Mouse (Mus musculus) neural tube, embryonic 15.5 days (tissue): ENCODE results near the gene Cd300ld3. TPM values are rescaled to one million over a fixed set of nuclear protein-coding genes. Genes with fewer than 3 reads are reported as not detected.
A peak's percentile ranks its signal among the peaks of the same experiment; 100 is the strongest.

Source experiments
- ATAC-seq: fragments of 200-750 bp; cut with Nextera tagmentation; 2 replicates; pipeline ENCODE4 v1.8.0; 2017; ENCODE audit warnings: mild to moderate bottlenecking, moderate TSS enrichment, moderate library complexity; ENCODE audit not compliant: low FRiP score
- H3K27ac ChIP-seq: fragments of 300-500 bp; sonication (generic); replicated peaks from 2 replicates; pipeline ENCODE4 v1.5.1; 2015; ENCODE audit warnings: mild to moderate bottlenecking, inconsistent platforms
- H3K27me3 ChIP-seq: fragments of 300-500 bp; sonication (generic); replicated peaks from 2 replicates; pipeline ENCODE4 v1.6.1; 2015; ENCODE audit warnings: inconsistent platforms
- H3K36me3 ChIP-seq: fragments of 300-500 bp; sonication (generic); 2 replicates; pipeline ENCODE4 v1.6.1; 2015; ENCODE audit warnings: inconsistent platforms
- H3K4me1 ChIP-seq: fragments of 300-500 bp; sonication (generic); 2 replicates; pipeline ENCODE4 v1.6.1; 2015; ENCODE audit warnings: inconsistent platforms
- H3K4me2 ChIP-seq: fragments of 300-500 bp; sonication (generic); 2 replicates; pipeline ENCODE4 v1.6.1; 2015; ENCODE audit warnings: inconsistent platforms, mild to moderate bottlenecking, moderate library complexity
- H3K4me3 ChIP-seq: fragments of 300-500 bp; sonication (generic); replicated peaks from 2 replicates; pipeline ENCODE4 v1.5.1; 2015; ENCODE audit warnings: mild to moderate bottlenecking, inconsistent platforms
- H3K9ac ChIP-seq: fragments of 300-500 bp; sonication (generic); replicated peaks from 2 replicates; pipeline ENCODE4 v1.6.1; 2015; ENCODE audit warnings: mild to moderate bottlenecking, inconsistent platforms
- H3K9me3 ChIP-seq: fragments of 300-500 bp; sonication (generic); replicated peaks from 2 replicates; pipeline ENCODE4 v1.6.1; 2016; ENCODE audit warnings: inconsistent platforms
- WGBS: fragments of 180-500 bp; shearing (Covaris S2); methylation state at CpG from one replicate; pipeline ENCODE4 v1.1.7; 2015; ENCODE audit warnings: mixed read lengths; 5-methylcytosine and 5-hydroxymethylcytosine counted together
- polyA plus RNA-seq: library from polyadenylated mRNA; unstranded; fragments of >200 nt; fragmentation: Nextera tagmentation; extraction: Ambion mirVana; gene quantifications from 2 replicates; pipeline ENCODE4 v1.2.1, GENCODE M21; 2015

Cd300ld3 gene
- not detected in 2 replicates for polyA plus RNA-seq

GRCm38 (mm10) chr11:115048259-115048658 lies at the start of gene Cd300ld3:
Gene Cd300ld3 (minus strand): TSS chr11:115048409.
- no peaks in the 10 kb centered on the region for H3K9me3 ChIP-seq
- 82% methylated on average over 2 of the region's 2 CpGs for WGBS
- no peak within 1 kb of the TSS for H3K27ac ChIP-seq
- H3K4me1 ChIP-seq, result no peaks in the 10 kb centered on the region
- H3K9ac ChIP-seq, result no peak within 1 kb of the TSS
- no peak for ATAC-seq
- no peaks in the 10 kb centered on the region for H3K36me3 ChIP-seq
- H3K27me3 ChIP-seq, result 0 out of 2 replicates have a peak, but pooled peaks cover 3% of the 10 kb centered on the region
- H3K4me2 ChIP-seq, result no peak within 1 kb of the TSS
- no peak within 1 kb of the TSS for H3K4me3 ChIP-seq

- no peaks in the 10 kb centered on the region for H3K9me3 ChIP-seq
- 21% methylated on average over 4 of the region's 4 CpGs for WGBS
- no peak overlapping the region for H3K4me3 ChIP-seq
- H3K4me1 ChIP-seq, result peaks cover 13% of the 10 kb centered on the region
- H3K4me2 ChIP-seq, result peak overlapping the region; percentile 59
- no peaks in the 10 kb centered on the region for H3K36me3 ChIP-seq
- H3K27me3 ChIP-seq, result peaks cover 30% of the 10 kb centered on the region
- H3K27ac ChIP-seq, result no peak overlapping the region
- no peak overlapping the region for H3K9ac ChIP-seq
- ATAC-seq, result no peak
Measured at GRCm38 (mm10) chr11:115092140-115092539, 43.9 kb upstream of the Cd300ld3 start.

- Histone ChIP-seq H3K9ac (no peak within 1 kb of the TSS; the same call in 1 of the 2 replicates), H3K4me1 (peaks cover 13% of the 10 kb centered on the region), H3K36me3 (no peaks in the 10 kb centered on the region), H3K27me3 (peaks cover 32% of the 10 kb centered on the region), H3K4me2 (peak within 1 kb of the TSS; percentile 59), H3K9me3 (no peaks in the 10 kb centered on the region), H3K4me3 (peak within 1 kb of the TSS; percentile 30), H3K27ac (no peak within 1 kb of the TSS)
- 3% methylated on average over 36 of the region's 36 CpGs for WGBS
- ATAC-seq, result no peak
Measured at GRCm38 (mm10) chr11:115091362-115091901, 43.2 kb upstream of the Cd300ld3 start, which contains the start of gene Rab37. Gene Rab37 (plus strand): TSS chr11:115091431.

GRCm38 (mm10) chr11:115089853-115090252 lies 41.6 kb upstream of the Cd300ld3 start:
- Histone ChIP-seq H3K9me3 (no peaks in the 10 kb centered on the region), H3K27me3 (peaks cover 38% of the 10 kb centered on the region), H3K9ac (no peak overlapping the region), H3K4me1 (peaks cover 15% of the 10 kb centered on the region), H3K27ac (no peak overlapping the region), H3K4me3 (no peak overlapping the region), H3K36me3 (no peaks in the 10 kb centered on the region), H3K4me2 (no peak overlapping the region)
- ATAC-seq, result no peak
- 67% methylated on average over 6 of the region's 6 CpGs for WGBS

DNA sequence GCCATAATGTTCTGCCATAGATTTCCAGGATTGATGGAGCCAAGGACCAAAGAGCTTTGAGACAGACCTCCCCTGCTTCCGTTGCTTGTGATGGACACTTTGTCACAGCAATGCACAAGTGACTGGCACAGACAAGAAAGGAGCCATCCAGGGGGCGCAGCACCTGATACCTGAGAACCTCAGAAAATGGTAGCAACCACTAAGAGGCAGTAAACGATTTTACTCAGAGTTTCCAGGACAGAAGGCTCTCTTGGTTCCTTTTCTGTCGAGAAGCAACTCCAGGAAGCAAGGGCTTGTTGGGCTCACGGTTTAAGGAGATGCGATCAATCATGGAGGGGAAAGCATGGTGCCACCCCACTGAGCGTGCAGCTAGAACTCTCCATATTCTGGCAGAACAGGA lies 38.0 kb upstream of the Cd300ld3 start:
- H3K27ac ChIP-seq, result no peak overlapping the region
- H3K4me1 ChIP-seq, result peaks cover 18% of the 10 kb centered on the region
- no peak overlapping the region for H3K4me3 ChIP-seq
- ATAC-seq, result no peak
- H3K9me3 ChIP-seq, result no peaks in the 10 kb centered on the region
- peaks cover 32% of the 10 kb centered on the region for H3K27me3 ChIP-seq
- no peak overlapping the region; the same call in 1 of the 2 replicates for H3K9ac ChIP-seq
- 64% methylated on average over 7 of the region's 7 CpGs for WGBS
- H3K4me2 ChIP-seq, result no peak overlapping the region
- H3K36me3 ChIP-seq, result no peaks in the 10 kb centered on the region

DNA sequence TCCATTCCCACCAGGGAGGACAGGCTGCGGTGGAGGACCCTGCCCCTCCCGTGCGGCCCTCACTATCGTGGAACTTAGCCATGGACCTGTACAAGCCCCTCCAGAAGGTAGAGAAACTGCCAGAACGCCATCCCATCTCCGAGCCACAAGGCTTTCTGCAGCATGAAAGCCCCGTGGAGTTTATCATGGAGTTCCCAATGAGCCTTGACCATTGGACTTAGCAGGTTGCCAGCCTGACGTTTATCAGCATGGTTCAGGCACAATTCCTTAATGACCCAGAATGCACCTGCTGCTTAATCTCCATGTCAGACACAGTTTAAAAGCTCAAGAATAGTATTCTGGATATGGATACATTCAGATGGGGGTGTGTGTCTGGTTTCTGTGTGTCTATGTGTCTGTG lies 36.9 kb upstream of the Cd300ld3 start:
- H3K36me3 ChIP-seq, result no peaks in the 10 kb centered on the region
- WGBS, result 47% methylated on average over 8 of the region's 8 CpGs
- no peaks in the 10 kb centered on the region for H3K9me3 ChIP-seq
- no peak overlapping the region for H3K27ac ChIP-seq
- peaks cover 17% of the 10 kb centered on the region for H3K4me1 ChIP-seq
- no peak overlapping the region for H3K9ac ChIP-seq
- no peak for ATAC-seq
- no peak overlapping the region for H3K4me2 ChIP-seq
- H3K27me3 ChIP-seq, result peaks cover 22% of the 10 kb centered on the region
- no peak overlapping the region for H3K4me3 ChIP-seq

DNA sequence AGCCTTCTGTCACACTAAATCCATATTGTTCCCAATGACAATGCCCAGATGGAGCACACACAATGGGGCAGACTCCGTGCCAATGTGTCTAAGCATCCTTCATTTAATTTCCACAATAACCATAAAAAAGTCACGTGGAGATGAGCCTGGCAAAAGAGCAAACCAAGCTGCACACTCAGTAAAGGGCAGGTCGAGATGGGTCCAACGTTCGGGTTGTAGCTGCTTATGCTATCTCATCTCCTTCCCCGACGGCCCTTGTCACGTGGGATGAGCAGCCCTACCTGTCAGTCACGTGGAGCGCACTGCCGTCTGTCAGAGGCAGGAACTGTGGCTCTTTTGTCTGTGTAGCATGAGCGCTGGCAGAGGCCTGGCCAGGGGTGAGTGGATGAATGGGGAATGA lies 36.4 kb upstream of the Cd300ld3 start:
- H3K27ac ChIP-seq, result no peak overlapping the region
- WGBS, result 28% methylated on average over 12 of the region's 12 CpGs

DNA sequence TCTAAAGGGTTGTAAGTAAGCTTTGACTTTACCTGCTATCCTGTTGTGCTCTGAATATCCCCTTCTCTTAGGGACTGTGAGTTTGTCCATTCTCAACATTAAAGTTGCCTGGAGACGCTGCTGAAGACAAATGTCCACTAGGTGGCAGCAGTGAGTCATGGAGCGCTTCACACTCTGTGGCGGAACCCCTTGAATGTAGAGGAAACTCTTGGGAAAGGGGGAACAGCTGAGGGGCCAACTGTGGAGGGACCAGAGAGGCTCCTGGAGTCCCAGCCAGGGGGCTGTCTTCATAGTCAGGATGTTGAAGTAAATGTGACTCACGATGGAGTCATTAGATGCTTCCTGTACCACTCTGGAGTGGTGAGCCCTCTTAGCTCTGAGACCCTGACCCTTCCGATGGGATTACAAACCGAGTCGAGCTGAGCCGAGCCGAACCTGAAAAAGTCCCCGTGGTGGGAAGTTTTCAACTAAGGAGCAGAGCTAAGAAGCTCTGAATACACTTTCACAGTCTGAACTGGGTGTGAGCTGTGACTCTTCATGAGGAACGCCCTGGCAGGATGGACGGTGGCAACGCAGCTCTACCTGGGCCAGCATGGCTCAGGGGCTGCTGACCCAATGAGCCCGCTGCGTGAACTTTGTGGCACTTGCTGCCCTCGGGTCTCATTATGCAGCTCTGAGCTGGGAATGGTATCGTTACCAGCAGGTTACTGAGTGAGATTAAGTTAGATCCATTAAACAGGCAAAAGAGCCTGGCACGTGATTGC lies 35.3 kb upstream of the Cd300ld3 start:
- Histone ChIP-seq H3K4me2 (no peak overlapping the region), H3K36me3 (no peaks in the 10 kb centered on the region), H3K9me3 (no peaks in the 10 kb centered on the region), H3K9ac (no peak overlapping the region), H3K4me3 (no peak overlapping the region), H3K27me3 (peaks cover 22% of the 10 kb centered on the region), H3K4me1 (peaks cover 17% of the 10 kb centered on the region), H3K27ac (no peak overlapping the region)
- 38% methylated on average over 18 of the region's 18 CpGs for WGBS
- ATAC-seq, result peak; percentile 31; the same call in 1 of the 2 replicates

More for the DNA sequence above, 36.4 kb upstream of the Cd300ld3 start:
- no peaks in the 10 kb centered on the region for H3K36me3 ChIP-seq
- no peak for ATAC-seq
- peaks cover 22% of the 10 kb centered on the region for H3K27me3 ChIP-seq
- H3K4me2 ChIP-seq, result no peak overlapping the region
- no peak overlapping the region for H3K4me3 ChIP-seq
- no peaks in the 10 kb centered on the region for H3K9me3 ChIP-seq
- no peak overlapping the region for H3K9ac ChIP-seq
- peaks cover 17% of the 10 kb centered on the region for H3K4me1 ChIP-seq

DNA sequence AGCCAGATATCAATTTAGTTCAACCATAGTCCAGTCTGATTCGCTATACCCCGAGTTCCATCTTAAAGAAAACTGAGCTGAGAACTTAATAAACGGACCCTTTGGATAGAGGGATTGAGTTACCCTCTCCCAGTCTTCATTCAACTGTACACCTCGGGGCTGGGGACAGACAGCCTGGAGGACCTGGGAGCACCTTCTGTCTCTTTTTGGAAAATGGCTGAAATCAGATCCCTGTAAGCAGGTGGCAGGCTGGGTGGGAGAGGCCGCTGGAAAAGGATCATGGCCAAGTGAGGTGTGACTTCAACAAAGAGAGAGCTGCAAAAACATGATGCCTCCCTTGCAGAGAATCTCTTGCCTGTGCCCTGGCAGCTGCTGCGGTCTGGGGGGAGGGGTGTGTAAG lies 34.0 kb upstream of the Cd300ld3 start:
- no peak overlapping the region for H3K9ac ChIP-seq
- H3K27me3 ChIP-seq, result peaks cover 26% of the 10 kb centered on the region
- no peak overlapping the region for H3K4me3 ChIP-seq
- no peak overlapping the region for H3K4me2 ChIP-seq
- WGBS, result 79% methylated on average over 6 of the region's 6 CpGs
- no peaks in the 10 kb centered on the region for H3K36me3 ChIP-seq
- no peaks in the 10 kb centered on the region for H3K9me3 ChIP-seq
- ATAC-seq, result no peak
- H3K4me1 ChIP-seq, result peaks cover 17% of the 10 kb centered on the region
- H3K27ac ChIP-seq, result no peak overlapping the region

DNA sequence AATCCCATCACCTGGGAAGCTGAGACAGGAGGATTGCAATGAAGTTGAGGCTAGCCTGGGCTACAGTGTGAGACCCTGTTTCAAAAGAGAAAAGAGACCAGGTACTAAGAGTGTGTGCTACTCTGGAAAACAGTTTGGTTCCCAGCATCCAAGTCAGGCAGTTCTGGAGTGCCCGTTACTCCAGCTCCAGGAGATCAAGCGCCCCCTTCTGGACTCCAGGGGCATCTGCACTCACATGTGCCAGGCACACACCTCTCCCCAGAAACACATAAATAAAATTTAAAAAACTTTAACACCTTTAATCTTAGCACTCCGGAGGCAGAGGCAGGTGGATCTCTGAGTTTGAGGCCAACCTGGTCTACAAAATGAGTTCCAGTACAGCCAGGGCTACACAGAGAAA lies 33.2 kb upstream of the Cd300ld3 start:
- Histone ChIP-seq H3K36me3 (no peaks in the 10 kb centered on the region), H3K4me2 (no peak overlapping the region), H3K9ac (no peak overlapping the region), H3K27ac (no peak overlapping the region), H3K27me3 (peaks cover 27% of the 10 kb centered on the region), H3K4me1 (peaks cover 17% of the 10 kb centered on the region), H3K9me3 (no peaks in the 10 kb centered on the region), H3K4me3 (no peak overlapping the region)
- ATAC-seq, result no peak
- 73% methylated on average over 3 of the region's 3 CpGs for WGBS

GRCm38 (mm10) chr11:115080886-115081285 lies 32.7 kb upstream of the Cd300ld3 start:
- Histone ChIP-seq H3K4me1 (peaks cover 17% of the 10 kb centered on the region), H3K27me3 (peaks cover 27% of the 10 kb centered on the region), H3K4me2 (no peak overlapping the region), H3K9me3 (no peaks in the 10 kb centered on the region), H3K9ac (no peak overlapping the region), H3K27ac (no peak overlapping the region), H3K36me3 (no peaks in the 10 kb centered on the region), H3K4me3 (no peak overlapping the region)
- no peak for ATAC-seq
- 39% methylated on average over 13 of the region's 13 CpGs for WGBS

DNA sequence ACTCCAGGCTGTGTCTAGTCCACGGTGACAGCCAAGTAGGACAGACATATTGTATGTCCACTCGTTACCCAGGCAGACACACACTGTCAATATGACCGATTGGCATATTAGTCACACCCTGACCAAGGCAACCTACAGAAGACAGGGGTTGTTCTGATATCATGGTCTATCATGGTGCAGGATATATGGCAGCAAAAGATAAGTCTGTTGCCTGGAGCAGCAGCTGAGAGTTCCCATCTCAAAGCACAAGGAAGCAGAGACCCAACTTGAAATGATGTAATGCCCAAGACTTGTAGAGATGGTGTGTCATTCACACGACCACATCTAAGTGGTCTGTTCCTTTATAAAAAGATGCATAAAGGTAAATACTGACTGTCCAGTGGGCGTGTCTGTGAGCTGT lies 30.5 kb upstream of the Cd300ld3 start:
- no peak for ATAC-seq
- WGBS, result 88% methylated on average over 5 of the region's 5 CpGs
- peaks cover 17% of the 10 kb centered on the region for H3K27me3 ChIP-seq
- peaks cover 6% of the 10 kb centered on the region for H3K4me1 ChIP-seq
- H3K36me3 ChIP-seq, result no peaks in the 10 kb centered on the region
- no peak overlapping the region for H3K9ac ChIP-seq
- H3K9me3 ChIP-seq, result no peaks in the 10 kb centered on the region
- H3K27ac ChIP-seq, result no peak overlapping the region
- no peak overlapping the region for H3K4me2 ChIP-seq
- H3K4me3 ChIP-seq, result no peak overlapping the region
